Mouse (Mus musculus): ENCODE measurements around the gene Zfp148. TPM values are rescaled to one million over a fixed set of nuclear protein-coding genes. Genes with fewer than 3 reads are reported as not detected.

Zfp148 gene
- polyA plus RNA-seq, 1 experiment from 2014 or later = 78.9 TPM

Other genes starting within 250 kb of the Zfp148 start
- gene Osbpl11, start 195.8 kb upstream of the Zfp148 start, polyA plus RNA-seq (2015; fragmentation: Nextera tagmentation; extraction: Ambion mirVana) = 16.7 and 18.1 TPM in 2 replicates
- gene Snx4, start 129.4 kb upstream of the Zfp148 start, polyA plus RNA-seq (2015; fragmentation: Nextera tagmentation; extraction: Ambion mirVana) = 87.0 and 93.2 TPM in 2 replicates
- gene Slc12a8, start 136.5 kb downstream of the Zfp148 start, polyA plus RNA-seq (2015; fragmentation: Nextera tagmentation; extraction: Ambion mirVana) = 0.92 and 1.1 TPM in 2 replicates